Mouse (Mus musculus): ENCODE measurements at regions not wholly inside any gene's neighbourhood (a gene's known extent, or its start where the extent isn't known, plus 50 kb on each side); places are given as distances from the start of the nearest gene placed in this dataset.

DNA sequence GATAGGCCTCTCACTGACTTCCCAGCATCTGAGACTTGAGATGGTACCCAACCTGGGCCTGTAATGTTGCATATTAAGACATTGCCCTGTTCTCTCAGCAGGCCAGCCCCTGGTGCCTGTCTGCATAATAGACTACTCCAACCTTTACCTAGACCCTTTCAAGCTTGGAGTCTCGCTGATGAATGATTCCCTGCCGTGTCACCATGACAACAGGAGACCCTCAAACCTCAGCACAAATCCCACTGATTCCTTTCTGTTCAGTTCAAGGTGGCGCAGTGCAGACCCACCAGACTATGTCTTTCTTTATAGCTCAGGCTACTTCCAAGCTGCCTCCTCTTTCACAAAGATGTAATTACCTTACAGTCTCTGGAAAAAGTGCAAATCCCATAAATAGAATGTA is 172.0 kb downstream of the Dcdc2c start:
- no peak overlapping the region for H3ac ChIP-seq (ENCODE audit: control insufficient read depth, insufficient read length, low read depth)
- no peaks in the 10 kb centered on the region for H3K79me3 ChIP-seq (ENCODE audit: low read depth)
- no peaks in the 10 kb centered on the region for H3K79me2 ChIP-seq (ENCODE audit: control insufficient read depth, insufficient read depth)
- TF ChIP-seq MAX (IDR thresholded peaks at IDR 0.05) (no peak), MYOG (IDR thresholded peaks at IDR 0.05; ENCODE audit: control insufficient read depth, extremely low read depth, insufficient read length) (no peak), MYOD1 (IDR thresholded peaks at IDR 0.05; ENCODE audit: control insufficient read depth, insufficient read length, low read depth) (no peak), CEBPB (IDR thresholded peaks at IDR 0.05; ENCODE audit: low read depth) (no peak), CTCF (IDR thresholded peaks at IDR 0.05; ENCODE audit: control insufficient read depth, insufficient read depth, insufficient read length) (no peak), FOSL1 (IDR thresholded peaks at IDR 0.05; ENCODE audit: insufficient read depth, low read length, poor library complexity, severe bottlenecking) (no peak), USF1 (IDR thresholded peaks at IDR 0.05; ENCODE audit: low read depth) (no peak)
- no peaks in the 10 kb centered on the region for H3K27me3 ChIP-seq (ENCODE audit: control insufficient read depth, insufficient read depth, insufficient read length)
- no peaks in the 10 kb centered on the region for H3K36me3 ChIP-seq (ENCODE audit: control insufficient read depth, insufficient read depth)
- H3K4me3 ChIP-seq (ENCODE audit: insufficient read depth, poor library complexity, severe bottlenecking): no peak overlapping the region

DNA sequence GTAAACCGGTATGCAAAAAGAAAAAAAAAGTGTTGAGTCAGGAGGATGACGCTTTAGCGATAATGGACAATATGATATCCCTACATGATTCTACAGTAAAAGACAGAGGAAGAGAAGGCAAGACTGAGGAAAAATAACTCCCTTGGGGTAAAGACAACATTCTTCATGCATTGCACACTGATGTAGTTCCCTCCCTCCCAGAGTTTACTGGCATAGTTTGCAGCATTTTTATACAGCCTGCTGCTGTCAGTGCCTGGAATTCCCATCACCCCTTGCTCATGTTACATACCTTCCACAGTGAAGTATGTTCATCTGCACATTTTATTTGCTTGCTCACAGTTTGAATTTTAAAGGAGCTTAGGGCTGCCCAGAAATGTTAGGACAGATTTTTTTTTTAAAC is 174.2 kb downstream of the Dcdc2c start:
- no peak overlapping the region for H3K4me3 ChIP-seq (ENCODE audit: insufficient read depth, poor library complexity, severe bottlenecking)
- no peaks in the 10 kb centered on the region for H3K79me2 ChIP-seq (ENCODE audit: control insufficient read depth, insufficient read depth)
- H3ac ChIP-seq (ENCODE audit: control insufficient read depth, insufficient read length, low read depth): no peak overlapping the region
- no peaks in the 10 kb centered on the region for H3K36me3 ChIP-seq (ENCODE audit: control insufficient read depth, insufficient read depth)
- H3K27me3 ChIP-seq (ENCODE audit: control insufficient read depth, insufficient read depth, insufficient read length): no peaks in the 10 kb centered on the region
- TF ChIP-seq CTCF (IDR thresholded peaks at IDR 0.05; ENCODE audit: control insufficient read depth, insufficient read depth, insufficient read length) (no peak), MAX (IDR thresholded peaks at IDR 0.05) (no peak), MYOG (IDR thresholded peaks at IDR 0.05; ENCODE audit: control insufficient read depth, extremely low read depth, insufficient read length) (no peak), MYOD1 (IDR thresholded peaks at IDR 0.05; ENCODE audit: control insufficient read depth, insufficient read length, low read depth) (no peak), USF1 (IDR thresholded peaks at IDR 0.05; ENCODE audit: low read depth) (no peak), CEBPB (IDR thresholded peaks at IDR 0.05; ENCODE audit: low read depth) (no peak), FOSL1 (IDR thresholded peaks at IDR 0.05; ENCODE audit: insufficient read depth, low read length, poor library complexity, severe bottlenecking) (no peak)
- H3K79me3 ChIP-seq (ENCODE audit: low read depth): no peaks in the 10 kb centered on the region

DNA sequence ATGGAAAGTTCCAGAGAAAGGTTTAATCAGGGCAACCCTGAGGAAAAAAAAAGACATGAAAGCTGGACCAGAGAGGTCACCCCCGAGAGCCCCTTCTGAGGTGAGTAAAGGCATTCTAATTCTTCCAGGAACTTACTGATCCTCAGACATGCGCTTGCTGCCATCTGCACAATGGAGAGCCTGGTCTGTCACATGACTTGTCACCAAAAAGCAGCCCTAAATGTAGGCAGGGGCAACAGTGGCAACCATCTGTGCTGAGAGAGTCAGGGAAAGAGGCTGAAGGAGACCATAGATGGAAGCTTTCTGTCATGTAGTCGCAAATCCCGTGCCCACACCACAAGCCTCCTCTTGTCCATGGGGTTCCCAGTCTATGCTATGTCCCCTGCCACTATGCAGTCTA is 174.8 kb downstream of the Dcdc2c start:
- H3K4me3 ChIP-seq (ENCODE audit: insufficient read depth, poor library complexity, severe bottlenecking): no peak overlapping the region
- H3ac ChIP-seq (ENCODE audit: control insufficient read depth, insufficient read length, low read depth): no peak overlapping the region
- H3K79me2 ChIP-seq (ENCODE audit: control insufficient read depth, insufficient read depth): no peaks in the 10 kb centered on the region
- H3K27me3 ChIP-seq (ENCODE audit: control insufficient read depth, insufficient read depth, insufficient read length): no peaks in the 10 kb centered on the region
- H3K36me3 ChIP-seq (ENCODE audit: control insufficient read depth, insufficient read depth): no peaks in the 10 kb centered on the region
- H3K79me3 ChIP-seq (ENCODE audit: low read depth): no peaks in the 10 kb centered on the region
- no peak for TF ChIP-seq MYOG (IDR thresholded peaks at IDR 0.05; ENCODE audit: control insufficient read depth, extremely low read depth, insufficient read length)
- TF ChIP-seq USF1 (IDR thresholded peaks at IDR 0.05; ENCODE audit: low read depth): no peak
- TF ChIP-seq FOSL1 (IDR thresholded peaks at IDR 0.05; ENCODE audit: insufficient read depth, low read length, poor library complexity, severe bottlenecking): no peak
- no peak for TF ChIP-seq MYOD1 (IDR thresholded peaks at IDR 0.05; ENCODE audit: control insufficient read depth, insufficient read length, low read depth)
- no peak for TF ChIP-seq MAX (IDR thresholded peaks at IDR 0.05)
- TF ChIP-seq CTCF (IDR thresholded peaks at IDR 0.05; ENCODE audit: control insufficient read depth, insufficient read depth, insufficient read length): no peak
- TF ChIP-seq CEBPB (IDR thresholded peaks at IDR 0.05; ENCODE audit: low read depth): no peak

- Histone ChIP-seq H3K4me3 (ENCODE audit: insufficient read depth, poor library complexity, severe bottlenecking) (no peak overlapping the region), H3ac (ENCODE audit: control insufficient read depth, insufficient read length, low read depth) (no peak overlapping the region), H3K27me3 (ENCODE audit: control insufficient read depth, insufficient read depth, insufficient read length) (no peaks in the 10 kb centered on the region), H3K79me3 (ENCODE audit: low read depth) (no peaks in the 10 kb centered on the region), H3K79me2 (ENCODE audit: control insufficient read depth, insufficient read depth) (no peaks in the 10 kb centered on the region), H3K36me3 (ENCODE audit: control insufficient read depth, insufficient read depth) (no peaks in the 10 kb centered on the region)
- TF ChIP-seq CTCF (IDR thresholded peaks at IDR 0.05; ENCODE audit: control insufficient read depth, insufficient read depth, insufficient read length) (no peak), MYOG (IDR thresholded peaks at IDR 0.05; ENCODE audit: control insufficient read depth, extremely low read depth, insufficient read length) (no peak), USF1 (IDR thresholded peaks at IDR 0.05; ENCODE audit: low read depth) (no peak), MAX (IDR thresholded peaks at IDR 0.05) (no peak), FOSL1 (IDR thresholded peaks at IDR 0.05; ENCODE audit: insufficient read depth, low read length, poor library complexity, severe bottlenecking) (no peak), MYOD1 (IDR thresholded peaks at IDR 0.05; ENCODE audit: control insufficient read depth, insufficient read length, low read depth) (no peak), CEBPB (IDR thresholded peaks at IDR 0.05; ENCODE audit: low read depth) (no peak)
Measured at GRCm38 (mm10) chr12:28376770-28377169, 175.4 kb downstream of the Dcdc2c start.

GRCm38 (mm10) chr12:28365304-28365703 is 186.9 kb downstream of the Dcdc2c start:
- H3K4me3 ChIP-seq (ENCODE audit: insufficient read depth, poor library complexity, severe bottlenecking): no peak overlapping the region
- no peak for TF ChIP-seq CTCF (IDR thresholded peaks at IDR 0.05; ENCODE audit: control insufficient read depth, insufficient read depth, insufficient read length)
- TF ChIP-seq MYOD1 (IDR thresholded peaks at IDR 0.05; ENCODE audit: control insufficient read depth, insufficient read length, low read depth): no peak
- no peak for TF ChIP-seq MYOG (IDR thresholded peaks at IDR 0.05; ENCODE audit: control insufficient read depth, extremely low read depth, insufficient read length)
- TF ChIP-seq USF1 (IDR thresholded peaks at IDR 0.05; ENCODE audit: low read depth): no peak
- TF ChIP-seq FOSL1 (IDR thresholded peaks at IDR 0.05; ENCODE audit: insufficient read depth, low read length, poor library complexity, severe bottlenecking): no peak
- no peak for TF ChIP-seq CEBPB (IDR thresholded peaks at IDR 0.05; ENCODE audit: low read depth)
- TF ChIP-seq MAX (IDR thresholded peaks at IDR 0.05): no peak
- no peaks in the 10 kb centered on the region for H3K79me3 ChIP-seq (ENCODE audit: low read depth)

More at GRCm38 (mm10) chr12:28365304-28365703, 186.9 kb downstream of the Dcdc2c start:
- Histone ChIP-seq H3K27me3 (ENCODE audit: control insufficient read depth, insufficient read depth, insufficient read length) (no peaks in the 10 kb centered on the region), H3K36me3 (ENCODE audit: control insufficient read depth, insufficient read depth) (no peaks in the 10 kb centered on the region), H3K79me2 (ENCODE audit: control insufficient read depth, insufficient read depth) (no peaks in the 10 kb centered on the region), H3ac (ENCODE audit: control insufficient read depth, insufficient read length, low read depth) (no peak overlapping the region)
